Mouse (Mus musculus) liver, postnatal 0 days (tissue): ENCODE measurements around the gene 4931406C07Rik. TPM values are rescaled to one million over a fixed set of nuclear protein-coding genes. Genes with fewer than 3 reads are reported as not detected.
"Not testable (repeated sequence)": the region's sequence is repeated elsewhere in the genome, so short reads cannot be mapped to it uniquely, and the experiment has no call there.

Source experiments
- ATAC-seq: fragments of 200-750 bp; cut with Nextera tagmentation; 2 replicates; pipeline ENCODE4 v1.8.0; 2017; ENCODE audit warnings: mild to moderate bottlenecking, moderate library complexity
- DNase-seq: peaks from one replicate; pipeline ENCODE4 v3.0.0-alpha.2; 2016
- H3K27ac ChIP-seq: fragments of 300-500 bp; sonication (generic); 2 replicates; pipeline ENCODE4 v1.5.1; 2014; ENCODE audit warnings: antibody characterized with exemption, moderate library complexity, mild to moderate bottlenecking, low read depth
- H3K27me3 ChIP-seq: fragments of 300-500 bp; sonication (generic); 2 replicates; pipeline ENCODE4 v1.6.1; 2014; ENCODE audit warnings: low read length, control low read depth, mixed read lengths; ENCODE audit not compliant: insufficient read depth
- H3K36me3 ChIP-seq: fragments of 300-500 bp; sonication (generic); replicated peaks from 2 replicates; pipeline ENCODE4 v1.6.1; 2014; ENCODE audit warnings: mild to moderate bottlenecking, control low read depth, low read length, moderate library complexity, mixed read lengths; ENCODE audit not compliant: insufficient read depth
- H3K4me1 ChIP-seq: fragments of 300-500 bp; sonication (generic); 2 replicates; pipeline ENCODE4 v1.6.1; 2014; ENCODE audit warnings: antibody characterized with exemption, mild to moderate bottlenecking, control low read depth; ENCODE audit not compliant: insufficient read depth
- H3K4me2 ChIP-seq: fragments of 300-500 bp; sonication (generic); 2 replicates; pipeline ENCODE4 v1.6.1; 2014; ENCODE audit warnings: low read depth, mild to moderate bottlenecking, low read length, moderate library complexity, mixed read lengths
- H3K4me3 ChIP-seq: fragments of 300-500 bp; sonication (generic); 2 replicates; pipeline ENCODE4 v1.5.1; 2014; ENCODE audit warnings: low read depth, low read length
- H3K9ac ChIP-seq: fragments of 300-500 bp; sonication (generic); replicated peaks from 2 replicates; pipeline ENCODE4 v1.6.1; 2014; ENCODE audit warnings: mild to moderate bottlenecking, moderate library complexity
- H3K9me3 ChIP-seq: fragments of 300-500 bp; sonication (generic); 2 replicates; pipeline ENCODE4 v1.6.1; 2016; ENCODE audit warnings: mild to moderate bottlenecking, control low read depth, low read length, mixed read lengths
- CTCF ChIP-seq: sonication (generic); IDR thresholded peaks from 2 replicates; pipeline ENCODE4 v1.5.1; 2016; ENCODE audit warnings: antibody characterized with exemption, low read depth
- EP300 ChIP-seq: IDR thresholded peaks from 2 replicates; pipeline ENCODE4 v1.6.1; 2016; ENCODE audit warnings: antibody characterized with exemption, low read depth, mild to moderate bottlenecking
- WGBS: fragments of 180-500 bp; shearing (Covaris S2); extraction: QIAGEN DNeasy Blood & Tissue Kit; methylation state at CpG from one replicate; pipeline ENCODE4 v1.1.7; 2014; ENCODE audit not compliant: insufficient replicate concordance; 5-methylcytosine and 5-hydroxymethylcytosine counted together
- polyA plus RNA-seq: library from polyadenylated mRNA; unstranded; fragments of >200 nt; fragmentation: Nextera tagmentation; extraction: Ambion mirVana; gene quantifications from 2 replicates; pipeline ENCODE4 v1.2.1, GENCODE M21; 2015

The 4931406C07Rik gene
- 26.4 and 27.6 TPM in 2 replicates for polyA plus RNA-seq

DNA sequence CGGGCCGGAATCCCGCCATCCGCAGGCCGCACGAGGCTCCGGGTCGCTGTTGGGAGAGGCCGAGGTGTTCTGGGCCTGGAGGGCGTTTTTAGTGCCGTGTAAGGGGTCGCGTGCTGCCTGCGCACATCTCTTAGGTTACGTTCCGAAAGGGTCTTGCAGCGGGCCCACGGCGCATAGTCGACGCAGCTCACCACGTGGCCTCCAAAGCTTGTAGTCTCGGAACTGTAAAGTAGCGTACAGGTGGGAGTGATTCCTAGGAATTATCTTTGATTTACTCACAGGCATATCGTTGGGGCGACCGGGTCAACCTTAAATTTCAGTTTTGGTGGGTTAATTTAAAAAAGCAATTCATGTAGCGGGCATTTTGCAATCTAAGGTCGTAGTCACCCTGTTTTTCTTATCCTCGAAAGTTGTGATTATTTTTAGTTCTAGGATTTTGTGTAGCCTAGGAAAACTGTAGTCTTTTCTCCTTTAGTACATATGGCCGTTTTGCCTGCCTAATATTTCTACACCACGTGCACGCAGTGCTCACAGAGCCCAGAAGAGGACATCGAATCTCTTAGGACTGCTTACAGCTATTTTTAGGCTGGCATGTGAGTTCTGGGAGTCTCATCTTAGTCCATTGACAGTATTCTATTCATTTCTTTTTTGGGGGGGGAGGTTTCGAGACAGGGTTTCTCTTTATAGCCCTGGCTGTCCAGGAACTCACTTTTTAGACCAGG lies at the start of gene 4931406C07Rik:
Gene 4931406C07Rik (minus strand): TSS at position 51 of the 722 bp plus-strand sequence.
- peaks cover 16% of the 10 kb centered on the region for H3K4me1 ChIP-seq
- H3K4me2 ChIP-seq, result peak within 1 kb of the TSS; percentile 93
- peaks cover 31% of the 10 kb centered on the region for H3K36me3 ChIP-seq
- H3K27me3 ChIP-seq, result no peaks in the 10 kb centered on the region
- no peak for DNase-seq
- H3K9ac ChIP-seq, result peak within 1 kb of the TSS; percentile 92
- H3K4me3 ChIP-seq, result peak within 1 kb of the TSS; percentile 82
- no peak; the same call in 1 of the 2 replicates for ATAC-seq
- TF ChIP-seq EP300, result no peak; the same call in 1 of the 2 replicates
- TF ChIP-seq CTCF, result no peak
- H3K27ac ChIP-seq, result peak within 1 kb of the TSS; percentile 94
- no peaks in the 10 kb centered on the region for H3K9me3 ChIP-seq
- WGBS, result under 1% methylated on average over 35 of the region's 35 CpGs

DNA sequence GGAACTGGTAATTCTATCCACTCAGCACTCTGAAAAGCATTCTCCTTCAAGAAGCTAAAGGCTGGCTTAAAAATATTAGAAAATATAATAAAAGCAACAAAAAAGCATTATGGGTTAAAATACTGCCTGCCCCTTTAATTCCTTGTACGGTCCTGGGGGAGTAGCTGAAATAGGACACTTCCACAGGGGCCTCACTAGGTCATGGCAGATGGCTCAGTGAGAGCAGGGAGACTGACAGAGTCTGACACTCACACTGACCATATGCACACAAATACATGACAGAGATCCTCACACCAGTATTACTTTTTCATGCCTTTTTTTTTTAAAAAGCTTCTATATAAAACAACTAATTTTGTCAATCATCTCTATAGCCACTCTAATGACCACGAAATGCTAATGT lies 43.7 kb upstream of the 4931406C07Rik start:
- ATAC-seq (no peak), DNase-seq (no peak)
- H3K36me3 ChIP-seq, result peaks cover 56% of the 10 kb centered on the region

DNA sequence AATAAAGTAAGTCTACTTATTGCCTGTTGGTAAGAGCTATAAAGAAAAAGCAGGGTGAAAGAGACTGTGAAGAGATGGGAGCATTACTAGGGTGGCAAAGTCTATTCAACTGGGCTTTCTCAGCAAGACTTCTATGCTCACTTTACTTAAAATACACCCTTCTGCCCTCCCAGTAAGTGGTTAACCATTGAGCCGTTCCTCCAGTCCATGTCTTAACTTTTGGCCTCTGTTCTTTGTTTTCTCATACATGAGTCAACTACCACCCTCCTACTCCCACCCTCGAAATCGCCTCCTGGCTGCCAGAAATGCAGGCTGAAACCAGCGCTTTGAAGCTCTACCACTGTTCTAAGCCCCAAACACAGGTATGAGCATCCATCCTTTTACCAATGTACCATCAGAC lies 31.5 kb upstream of the 4931406C07Rik start:
- Histone ChIP-seq H3K4me3 (no peak overlapping the region), H3K9me3 (no peaks in the 10 kb centered on the region), H3K4me2 (no peak overlapping the region), H3K9ac (no peak overlapping the region), H3K4me1 (no peaks in the 10 kb centered on the region), H3K27me3 (no peaks in the 10 kb centered on the region), H3K27ac (no peak overlapping the region), H3K36me3 (peaks cover 78% of the 10 kb centered on the region)
- no peak for TF ChIP-seq CTCF
- TF ChIP-seq EP300, result no peak
- no peak for ATAC-seq
- WGBS, result 91% methylated on average over 4 of the region's 4 CpGs
- no peak for DNase-seq

More for the DNA sequence above, 43.7 kb upstream of the 4931406C07Rik start:
- Histone ChIP-seq H3K4me1 (no peaks in the 10 kb centered on the region), H3K9ac (no peak overlapping the region), H3K4me3 (no peak overlapping the region), H3K4me2 (no peak overlapping the region), H3K27me3 (no peaks in the 10 kb centered on the region), H3K9me3 (no peaks in the 10 kb centered on the region), H3K27ac (no peak overlapping the region)
- TF ChIP-seq EP300 (no peak), CTCF (no peak)
- WGBS, result 80% methylated on average over 2 of the region's 2 CpGs

DNA sequence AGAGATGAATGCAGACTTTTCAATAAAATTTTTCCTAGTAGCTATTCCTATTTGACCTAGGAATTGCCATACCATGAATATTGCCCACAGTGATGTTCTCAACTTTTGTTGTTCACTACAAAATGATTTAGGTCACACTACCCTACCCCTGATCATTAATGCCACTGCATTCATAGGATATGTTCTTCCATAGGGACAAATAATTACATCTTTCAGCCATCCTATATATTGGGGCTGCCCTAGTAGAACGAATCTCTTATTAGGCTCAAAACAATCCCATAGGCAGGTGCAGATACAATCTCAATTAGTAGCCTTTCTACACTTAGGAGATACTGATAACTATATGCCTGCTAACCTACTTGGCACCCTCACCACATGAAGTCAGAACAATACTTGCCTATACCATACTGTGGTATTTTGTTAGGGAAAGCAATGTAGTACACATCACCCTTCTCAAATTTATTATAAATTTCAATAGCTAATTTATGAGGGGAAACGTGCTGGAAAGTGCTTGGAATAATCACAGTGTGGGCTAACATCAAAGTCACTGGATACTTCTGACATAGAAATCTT lies 12.0 kb upstream of the 4931406C07Rik start:
- Histone ChIP-seq H3K9ac (no peak overlapping the region), H3K27ac (no peak overlapping the region), H3K4me3 (no peak overlapping the region), H3K4me1 (no peaks in the 10 kb centered on the region), H3K36me3 (peaks cover 60% of the 10 kb centered on the region), H3K27me3 (no peaks in the 10 kb centered on the region), H3K4me2 (no peak overlapping the region), H3K9me3 (no peaks in the 10 kb centered on the region)
- TF ChIP-seq CTCF (no peak), EP300 (no peak)
- whole genome bisulfite sequencing, result 75% methylated on average over 2 of the region's 2 CpGs
- ATAC-seq (no peak), DNase-seq (no peak)

DNA sequence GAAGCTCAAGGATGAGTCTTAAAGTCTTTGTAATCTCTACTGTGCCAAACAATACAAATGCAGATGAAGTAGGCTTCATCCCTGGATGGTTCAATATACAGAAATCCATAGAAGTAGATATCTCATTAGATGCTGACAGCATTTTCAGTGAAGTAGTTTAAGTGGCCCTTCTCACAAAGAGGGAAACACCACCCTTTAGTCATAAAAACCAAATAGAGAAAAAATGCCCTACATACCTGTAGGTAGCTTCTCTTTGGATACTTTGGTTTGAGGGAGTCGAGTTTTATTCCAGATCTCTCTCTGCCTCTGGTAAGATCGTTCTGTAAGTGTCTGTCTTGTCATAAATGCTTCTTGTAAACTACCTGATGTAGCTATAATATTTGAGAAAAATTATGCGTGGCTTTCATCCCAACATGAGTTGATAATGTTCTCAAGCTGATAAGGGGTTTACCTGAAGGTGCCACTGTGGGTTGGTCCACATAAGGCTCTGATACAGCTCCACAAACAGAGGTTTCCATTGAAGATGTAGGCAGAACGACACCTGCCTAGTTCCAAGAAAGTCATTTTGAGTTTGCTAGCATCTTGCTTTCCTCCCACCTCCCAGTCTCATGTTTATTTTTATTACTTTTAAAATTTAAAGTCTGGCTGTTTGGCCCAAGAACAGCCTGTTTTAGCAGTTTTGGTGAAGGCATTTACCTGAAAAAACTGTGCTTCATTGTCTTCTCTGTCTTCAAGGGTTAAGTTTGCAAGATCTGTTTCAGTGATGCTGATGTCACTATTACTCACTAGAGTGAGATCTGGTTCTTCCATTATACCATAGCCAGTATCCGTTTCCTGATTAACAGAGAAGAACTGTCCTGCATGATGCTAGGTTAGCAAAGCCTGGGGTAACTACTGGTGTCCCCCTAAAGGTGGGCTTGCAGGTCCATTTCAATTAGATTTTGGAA lies 11.2 kb upstream of the 4931406C07Rik start:
- no peak overlapping the region for H3K4me2 ChIP-seq
- no peaks in the 10 kb centered on the region for H3K9me3 ChIP-seq
- 0 out of 2 replicates have a peak, but pooled peaks have one; percentile 27 for ATAC-seq
- no peaks in the 10 kb centered on the region for H3K27me3 ChIP-seq
- peaks cover 58% of the 10 kb centered on the region for H3K36me3 ChIP-seq
- no peak overlapping the region for H3K9ac ChIP-seq
- 55% methylated on average over 5 of the region's 5 CpGs for WGBS
- DNase-seq, result no peak
- no peaks in the 10 kb centered on the region for H3K4me1 ChIP-seq
- H3K27ac ChIP-seq, result no peak overlapping the region
- no peak for TF ChIP-seq CTCF
- no peak for TF ChIP-seq EP300
- H3K4me3 ChIP-seq, result no peak overlapping the region

DNA sequence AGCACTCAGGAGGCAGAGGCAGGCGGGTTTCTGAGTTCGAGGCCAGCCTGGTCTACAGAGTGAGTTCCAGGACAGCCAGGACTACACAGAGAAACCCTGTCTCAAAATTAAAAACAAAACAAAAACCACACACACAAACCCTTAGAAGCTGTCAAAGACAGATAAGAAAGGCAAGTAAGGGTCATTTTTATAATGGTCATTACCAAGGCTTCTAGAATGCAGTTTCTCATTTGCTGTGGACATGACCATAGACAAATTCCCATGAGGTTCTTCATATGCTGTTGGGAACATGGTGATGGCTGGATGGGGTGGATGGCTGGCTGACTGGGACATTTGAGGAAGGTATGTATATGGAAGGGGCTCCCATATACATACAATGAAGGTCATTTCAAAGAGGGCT lies 10.0 kb upstream of the 4931406C07Rik start:
- 90% methylated on average over 1 of the region's 2 CpGs for WGBS
- H3K4me2 ChIP-seq, result not testable (repeated sequence)
- peaks cover 54% of the 10 kb centered on the region for H3K36me3 ChIP-seq

More for the DNA sequence above, 10.0 kb upstream of the 4931406C07Rik start:
- not testable (repeated sequence) for DNase-seq, H3K9me3 ChIP-seq, H3K27ac ChIP-seq, ATAC-seq, H3K4me3 ChIP-seq, H3K27me3 ChIP-seq, H3K9ac ChIP-seq, H3K4me1 ChIP-seq
